Mouse (Mus musculus) monocyte, adult 59 days (primary cell): ENCODE measurements around the gene Psmd5. TPM values are rescaled to one million over a fixed set of nuclear protein-coding genes. Genes with fewer than 3 reads are reported as not detected.

Experiments used
- total RNA-seq, 2 experiments: library from RNA; stranded (reverse); gene quantifications; one replicate each; pipeline ENCODE4 v1.2.4; 2023

Psmd5 gene
- total RNA-seq, result 10 to 100 TPM; 17.2 to 19.6 TPM

DNA sequence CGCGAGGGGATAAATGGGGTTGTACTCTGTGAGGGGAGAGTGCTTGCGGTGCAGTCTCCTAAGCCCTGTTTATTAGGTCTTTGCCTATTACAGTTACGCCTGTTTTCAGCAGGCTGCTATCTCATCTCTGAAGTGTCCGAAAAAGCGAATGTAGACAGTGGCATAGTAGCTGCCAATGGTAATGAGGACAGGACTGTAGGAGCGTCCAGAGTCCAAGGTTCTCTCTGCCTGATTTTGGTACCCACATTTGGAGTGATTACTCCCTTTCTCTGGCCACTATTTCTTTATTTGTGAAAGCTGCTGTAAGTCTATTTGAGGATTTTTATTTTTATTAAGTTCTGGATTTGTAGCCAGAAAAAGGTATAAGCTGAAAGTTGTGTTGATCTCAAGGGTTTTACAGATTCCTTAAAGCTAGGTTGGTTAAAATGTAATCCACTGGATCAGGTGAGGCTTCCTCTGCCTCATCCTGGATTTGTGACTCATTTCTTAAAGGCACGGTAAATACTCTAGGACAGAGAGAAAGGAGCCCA, at the start of gene Psmd5:
Gene Psmd5, minus strand, starts transcription at position 153 of the 530 bp plus-strand sequence.

DNA sequence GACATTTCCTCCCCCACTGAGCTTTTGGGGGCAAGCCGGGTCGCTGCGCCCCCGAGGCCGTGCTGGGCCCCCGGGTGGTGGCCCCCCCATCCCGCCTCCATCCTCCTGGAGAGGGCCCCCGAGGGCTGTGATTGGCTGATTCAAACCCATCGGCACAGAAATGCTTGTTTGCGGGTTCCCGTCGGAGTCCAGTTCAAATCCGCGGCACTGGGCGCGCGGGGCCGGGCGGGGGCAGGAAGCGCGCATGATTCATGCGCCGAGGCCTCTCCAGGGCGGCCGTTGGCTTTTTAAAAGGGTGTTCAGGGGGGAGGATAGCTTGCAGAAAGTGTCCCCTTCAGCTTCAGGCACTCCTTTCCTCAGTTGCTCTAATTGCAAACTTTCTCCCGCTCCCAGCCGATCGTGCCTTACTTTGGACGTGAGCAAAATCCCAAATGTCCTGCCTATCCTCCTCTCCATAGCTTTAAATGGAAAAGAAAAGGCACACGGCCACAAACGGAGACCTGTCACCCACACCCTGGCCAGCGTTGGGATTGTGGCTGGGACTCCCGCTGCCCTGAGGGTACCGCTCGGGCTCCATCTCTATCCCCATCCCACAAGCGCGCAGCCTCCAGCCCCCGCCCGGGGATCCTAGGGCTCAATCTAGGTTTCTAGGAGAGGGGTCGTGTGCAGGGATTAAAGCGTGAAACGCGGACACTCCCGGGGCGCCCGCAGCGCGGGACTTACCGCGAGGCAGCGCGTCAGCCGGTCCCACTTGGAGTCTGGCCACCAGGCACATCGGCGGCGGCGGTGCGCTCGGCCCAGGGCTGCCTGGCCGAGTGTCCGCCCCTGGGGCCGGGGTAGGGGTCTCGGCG, 38.7 kb upstream of the Psmd5 start, which contains the start of gene Phf19:
Gene Phf19, minus strand, starts transcription at position 809 of the 851 bp plus-strand sequence.

DNA sequence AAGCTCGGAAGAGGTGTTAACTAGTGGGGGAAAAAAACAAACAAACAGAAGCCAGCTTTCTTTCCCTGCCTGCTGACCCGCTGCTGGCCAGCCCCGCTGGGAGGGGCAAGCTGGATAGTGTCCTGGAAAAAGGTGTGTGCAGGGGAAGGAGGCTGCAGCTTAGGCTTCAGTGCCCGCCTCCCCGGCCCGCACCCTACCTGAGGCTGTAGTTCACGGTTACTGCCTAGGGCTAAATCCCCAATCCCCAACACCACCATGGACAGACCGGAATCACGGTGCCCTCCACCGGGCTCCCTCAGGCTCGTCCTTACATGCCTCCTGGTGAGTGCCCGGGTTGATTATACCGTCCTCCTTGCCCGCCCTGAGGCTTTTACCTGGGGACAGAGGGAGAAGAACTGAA, 497 bp downstream of the Psmd5 start, which contains the start of gene Cutal:
Gene Cutal, plus strand, starts transcription at position 126 of the 400 bp plus-strand sequence.

DNA sequence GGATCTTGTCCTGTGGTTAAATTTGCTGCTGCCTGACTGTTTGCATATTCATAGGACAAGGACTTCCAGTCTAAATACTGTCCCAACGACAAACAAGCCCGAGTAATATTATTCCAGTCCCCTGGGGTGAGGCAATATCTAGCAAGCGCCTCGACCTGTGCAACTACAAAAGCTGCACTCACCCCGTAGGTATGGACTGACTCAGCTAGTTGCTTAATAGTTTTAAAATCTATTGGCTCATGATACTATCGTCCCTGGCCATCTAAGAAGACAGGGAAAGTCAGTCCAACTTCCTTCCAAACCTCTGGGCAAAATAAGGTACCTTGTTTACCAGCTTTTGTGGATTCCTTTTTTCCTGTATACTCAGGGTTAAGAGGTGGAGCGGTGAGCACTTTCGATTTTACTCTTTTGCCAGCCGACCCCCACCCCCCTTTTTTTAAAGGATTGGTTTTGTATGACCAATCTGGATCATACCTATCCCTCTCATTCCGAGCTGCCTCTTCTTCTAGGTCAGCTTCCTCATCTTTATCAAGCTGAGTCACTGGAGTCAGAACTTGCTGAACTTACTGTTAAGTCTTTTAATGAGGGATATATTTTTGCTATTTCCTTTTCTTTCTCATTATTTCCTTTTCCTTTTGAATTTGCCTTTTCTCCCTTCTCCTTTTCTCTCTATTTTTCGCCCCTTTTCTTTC, 41.9 kb downstream of the Psmd5 start, which contains the start of gene Gm34653:
Gene Gm34653, plus strand, starts transcription at position 242 of the 692 bp plus-strand sequence.

GRCm38 (mm10) chr2:34825827-34826459, 48.8 kb downstream of the Psmd5 start, which contains the start of gene Fbxw2:
Gene Fbxw2 (minus strand): TSS chr2:34826311.

Other genes with a start within 250 kb of the Psmd5 start
- gene Gapvd1, start 119.7 kb downstream of the Psmd5 start, total RNA-seq, result 10 to 100 TPM; 81.2 to 81.7 TPM
- 100 to 1,000 TPM; 841 TPM for gene Hspa5, start 103.0 kb downstream of the Psmd5 start, total RNA-seq
- 1 to 10 TPM; 6.7 to 9.1 TPM for gene Rabepk, start 75.1 kb downstream of the Psmd5 start, total RNA-seq
- 10 to 100 TPM; 78.7 to 91.0 TPM for gene Fbxw2, start 48.7 kb downstream of the Psmd5 start, total RNA-seq
- gene Gm34653, start 42.0 kb downstream of the Psmd5 start, total RNA-seq, result not detected
- not detected for gene Cutal, start 572 bp downstream of the Psmd5 start, total RNA-seq
- 1 to 10 TPM; 4.4 to 4.7 TPM for gene Phf19, start 39.1 kb upstream of the Psmd5 start, total RNA-seq
- 100 to 1,000 TPM in 1 of 2 experiments, 10 to 100 TPM in 1; 94.2 to 111 TPM for gene Traf1, start 86.8 kb upstream of the Psmd5 start, total RNA-seq
- not detected for gene Hc, start 186.5 kb upstream of the Psmd5 start, total RNA-seq
- 1 to 10 TPM in 1 of 2 experiments, under 1 TPM in 1; 0.82 to 1.0 TPM for gene AI182371, start 226.6 kb upstream of the Psmd5 start, total RNA-seq
- gene Cntrl, start 234.5 kb upstream of the Psmd5 start, total RNA-seq, result 10 to 100 TPM; 77.9 to 78.8 TPM